Mouse (Mus musculus) large intestine, adult 2 months (tissue): ENCODE data around the gene Gm27027. TPM values are rescaled to one million over a fixed set of nuclear protein-coding genes. Genes with fewer than 3 reads are reported as not detected.

Experiments
- DNase-seq: peaks from one replicate; pipeline ENCODE4 v3.0.0-alpha.2; 2012; ENCODE audit warnings: low read depth, low spot score
- WGBS: fragments of 180-500 bp; shearing (Covaris S2); methylation state at CpG from one replicate; pipeline ENCODE4 v1.1.7; 2018; 5-methylcytosine and 5-hydroxymethylcytosine counted together
- polyA plus RNA-seq: library from polyadenylated mRNA; depleted of rRNA; stranded (reverse); fragments of >200 nt; gene quantifications from 2 replicates; pipeline ENCODE4 v1.2.3, GENCODE M21; 2012; rRNA removed

Gene Gm27027
- not detected in 2 replicates for polyA plus RNA-seq

DNA sequence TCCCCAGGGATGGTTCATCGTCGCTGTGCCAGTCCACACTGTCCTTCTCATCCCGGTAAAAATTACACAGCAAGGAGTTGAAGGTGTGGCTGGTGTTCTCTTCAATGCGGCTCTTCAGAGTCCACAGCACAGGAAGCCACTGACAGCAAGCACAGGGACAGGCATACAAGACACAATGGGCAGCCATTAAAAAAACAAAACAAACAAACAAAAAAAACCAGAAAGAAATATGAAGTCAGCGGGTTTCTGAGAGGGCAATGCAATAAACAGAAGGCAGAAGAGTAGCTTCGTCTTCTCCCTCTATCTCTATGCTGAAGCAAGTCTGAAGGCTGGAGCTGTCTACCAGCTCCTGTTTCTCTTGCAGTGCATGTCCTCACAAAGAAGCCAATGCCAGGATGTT, at the start of gene Gm27027:
Gene Gm27027, minus strand, starts transcription at position 101 of the 400 bp plus-strand sequence.
- WGBS: 91% methylated on average over 6 of the region's 6 CpGs
- no peak for DNase-seq

DNA sequence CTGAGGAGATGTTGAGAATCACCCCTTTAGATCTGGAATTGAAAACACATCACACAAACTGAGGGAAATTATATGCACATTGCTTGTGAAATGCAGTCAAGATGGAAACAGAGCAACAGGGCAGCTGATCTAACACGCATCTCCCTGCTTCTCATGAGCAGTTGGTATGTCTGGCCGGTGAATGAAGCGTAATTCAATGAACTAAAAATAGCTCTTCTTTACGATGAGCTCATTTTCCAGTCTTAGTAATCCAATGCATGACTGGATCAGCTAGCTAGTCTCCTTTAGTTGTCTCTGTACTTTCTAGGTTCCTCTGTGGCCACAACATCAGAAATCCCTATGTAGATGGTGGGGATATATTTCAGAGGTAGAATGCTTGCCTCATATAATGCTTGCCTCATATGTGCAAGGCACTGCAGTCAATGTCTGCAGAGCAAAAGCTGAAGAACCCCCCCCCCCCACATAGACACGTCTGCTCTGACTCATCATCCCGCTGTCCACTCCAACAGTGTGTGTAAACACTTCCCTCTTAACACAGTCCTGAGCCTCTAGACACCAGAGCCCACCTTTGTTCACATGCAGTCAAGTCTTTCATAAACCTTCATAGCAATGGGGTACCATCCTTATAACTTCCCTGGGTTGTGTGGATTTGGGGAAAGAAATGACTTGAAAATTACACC, 49.4 kb upstream of the Gm27027 start:
- no peak for DNase-seq
- 51% methylated on average over 6 of the region's 6 CpGs for WGBS

DNA sequence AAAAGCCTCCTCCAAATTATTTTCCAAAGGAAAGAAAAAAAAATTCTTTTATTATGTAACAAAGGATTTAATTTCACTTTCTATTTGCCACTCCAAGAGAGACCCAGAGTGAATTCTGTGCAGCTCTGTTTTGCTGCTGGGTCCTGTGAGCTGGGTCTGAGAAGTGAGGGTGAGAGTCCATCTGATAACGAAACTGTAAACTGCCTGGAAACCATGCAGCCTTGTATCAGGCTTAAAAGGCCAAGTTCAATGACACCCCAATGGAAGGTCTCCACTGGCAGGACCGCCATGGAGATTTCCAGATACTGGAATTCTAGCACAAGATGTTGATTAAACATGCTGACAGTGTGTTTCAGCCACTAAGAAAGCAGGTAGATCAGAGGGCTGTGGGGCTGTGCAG, 48.0 kb upstream of the Gm27027 start:
- WGBS: 86% methylated on average over 2 of the region's 2 CpGs
- DNase-seq: no peak

DNA sequence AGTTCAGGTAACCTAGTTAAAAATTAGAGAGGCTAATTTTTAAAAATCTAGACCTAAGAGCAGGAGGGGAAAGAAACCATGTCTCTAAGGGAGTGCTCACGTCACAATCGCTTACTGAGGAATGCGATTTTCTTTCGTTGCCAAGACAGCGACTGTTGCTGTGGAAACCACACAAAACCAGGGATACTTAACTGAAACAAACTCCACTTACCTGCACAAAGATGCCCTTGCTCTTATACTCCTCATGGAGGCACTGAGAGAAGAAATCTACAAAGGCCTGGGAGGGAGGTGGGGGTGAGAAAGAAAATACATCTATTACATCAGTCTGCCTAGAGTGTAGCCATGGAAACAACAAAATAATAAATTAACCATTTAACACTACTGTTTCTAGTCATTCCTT, 47.5 kb upstream of the Gm27027 start:
- no peak for DNase-seq
- WGBS: 75% methylated on average over 5 of the region's 5 CpGs

DNA sequence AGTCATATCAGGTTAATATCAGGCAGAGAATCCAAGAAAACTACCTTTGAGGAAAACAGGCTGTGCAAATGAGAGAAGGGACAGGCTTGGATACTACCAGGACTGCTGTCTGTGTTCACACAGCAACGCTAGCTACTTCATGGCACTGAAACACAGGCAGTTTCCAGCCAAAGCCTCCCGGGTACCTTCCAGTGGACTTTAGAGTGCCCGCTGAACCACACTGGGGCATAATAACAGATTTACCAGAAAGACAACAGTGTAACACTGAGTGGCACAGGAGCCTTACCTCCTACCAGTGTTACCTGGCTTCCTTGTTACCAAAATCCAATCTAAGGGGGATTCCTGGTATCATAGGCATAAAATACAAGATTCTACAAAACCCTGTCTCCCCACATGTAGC, 46.3 kb upstream of the Gm27027 start:
- WGBS: 97% methylated on average over 3 of the region's 3 CpGs
- no peak for DNase-seq

DNA sequence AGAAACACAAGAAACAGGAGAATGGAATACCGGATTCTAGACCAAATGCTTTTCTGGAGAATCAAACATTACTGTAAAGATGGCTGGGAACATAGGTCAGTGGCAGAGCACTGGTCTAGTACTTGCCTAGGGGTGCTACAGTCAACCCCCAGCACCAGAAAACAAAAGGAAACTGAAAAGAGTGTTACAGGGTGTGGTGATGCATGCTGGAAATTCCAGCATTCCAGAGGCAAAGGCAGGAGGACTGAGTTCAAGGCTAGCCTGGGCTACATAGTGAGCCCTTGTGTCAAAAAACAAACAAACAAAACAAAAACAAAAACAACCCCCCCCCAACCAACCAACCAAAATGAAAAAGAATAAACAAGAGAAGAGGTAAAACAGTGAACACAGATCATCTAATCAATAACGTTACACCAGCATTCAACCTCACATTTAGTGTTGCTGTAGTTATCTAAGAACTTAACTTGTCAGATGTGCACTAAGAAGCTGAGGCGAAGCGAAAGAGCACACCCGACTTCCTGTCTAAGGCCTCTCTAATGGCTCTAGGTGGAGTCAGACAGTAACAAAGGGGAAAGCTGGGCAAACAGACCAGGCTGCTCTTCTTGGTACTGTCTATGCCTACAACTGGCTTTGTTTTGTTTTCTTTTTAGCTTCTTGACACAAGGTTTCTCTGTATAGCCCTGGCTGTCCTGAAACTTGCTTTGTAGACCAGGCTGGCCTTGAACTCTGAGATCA, 44.4 kb upstream of the Gm27027 start:
- WGBS: 87% methylated on average over 5 of the region's 5 CpGs
- no peak for DNase-seq

DNA sequence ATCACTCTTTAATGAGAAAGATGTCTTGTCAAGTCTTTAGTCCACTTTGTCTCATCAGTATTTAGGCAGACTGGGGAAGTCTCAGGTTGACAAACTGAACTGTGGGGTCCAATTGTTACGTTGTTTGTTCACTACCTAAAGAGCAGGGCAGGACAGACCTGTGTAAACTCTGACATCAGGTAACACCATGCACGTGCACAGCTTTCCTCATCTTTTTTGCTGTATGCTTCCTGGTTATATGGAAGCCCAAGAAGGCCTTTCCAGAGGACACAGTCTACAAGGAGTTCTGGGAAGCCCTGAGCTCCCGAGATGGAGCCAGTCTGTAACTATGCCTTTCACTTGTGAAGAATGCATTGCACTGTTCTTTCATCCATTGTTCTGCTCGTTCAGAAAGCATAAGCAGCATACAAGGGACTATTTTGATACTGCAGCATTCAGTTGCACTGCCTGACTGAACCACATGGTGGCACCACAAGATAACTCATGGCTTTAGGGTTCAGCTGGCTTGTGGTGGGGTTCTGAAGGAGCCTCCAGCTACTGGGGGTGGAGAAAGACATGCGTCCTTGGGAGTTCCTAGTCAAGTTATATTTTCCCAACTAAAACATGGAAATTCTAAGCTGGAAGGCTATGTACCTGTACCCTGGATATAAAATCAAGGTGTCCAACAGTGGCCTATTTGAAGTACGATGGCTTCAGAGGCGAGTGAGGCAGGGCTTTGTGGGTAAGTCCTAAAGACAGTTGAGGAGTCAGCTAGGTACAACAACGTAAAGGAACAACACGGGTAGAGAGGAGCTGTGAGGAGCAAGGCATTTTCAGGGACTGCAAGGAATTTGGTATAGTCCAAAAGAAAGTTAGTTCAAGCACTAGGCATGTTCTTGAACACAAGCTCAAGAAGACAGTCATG, 39.5 kb upstream of the Gm27027 start:
- WGBS: 68% methylated on average over 9 of the region's 9 CpGs
- no peak for DNase-seq

DNA sequence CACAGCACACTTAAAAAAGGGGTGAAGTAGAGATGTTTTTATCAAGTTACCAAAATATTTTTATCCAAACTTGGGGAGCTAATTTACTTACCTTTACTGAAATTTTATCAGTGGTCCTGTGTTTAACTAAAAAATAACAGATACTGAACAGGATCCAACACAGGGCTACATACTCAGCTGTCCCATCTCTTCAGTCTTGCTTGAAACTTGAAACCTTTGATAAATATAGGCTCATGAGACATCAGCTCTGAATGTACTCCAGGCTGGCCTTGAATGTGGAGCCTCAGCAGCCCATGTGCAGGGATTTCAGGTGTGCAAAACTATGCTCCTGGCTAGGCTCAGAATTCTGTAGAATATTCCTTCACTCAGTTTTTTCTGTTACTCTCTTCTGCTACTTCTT, 34.4 kb upstream of the Gm27027 start:
- no peak for DNase-seq

DNA sequence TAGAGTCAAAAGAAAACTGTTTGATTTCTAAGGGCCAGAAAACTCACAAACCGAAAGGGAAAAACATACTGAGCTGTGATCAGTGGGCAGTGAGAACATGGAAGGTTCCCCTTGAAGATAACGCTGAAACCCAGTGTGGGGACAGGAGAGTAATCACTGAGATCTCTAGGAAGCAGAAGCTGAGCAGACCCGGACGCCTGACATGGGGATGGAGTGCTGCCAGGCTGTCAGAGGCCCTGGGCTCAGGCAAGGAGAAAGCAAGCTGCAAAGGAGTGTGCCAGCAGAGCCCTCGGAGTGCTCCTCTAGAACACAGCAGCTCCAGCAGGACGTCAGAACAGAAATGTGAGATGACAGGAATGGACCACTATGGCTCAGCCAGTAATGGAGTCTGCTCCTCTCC, 28.5 kb upstream of the Gm27027 start:
- 40% methylated on average over 6 of the region's 6 CpGs for WGBS

DNA sequence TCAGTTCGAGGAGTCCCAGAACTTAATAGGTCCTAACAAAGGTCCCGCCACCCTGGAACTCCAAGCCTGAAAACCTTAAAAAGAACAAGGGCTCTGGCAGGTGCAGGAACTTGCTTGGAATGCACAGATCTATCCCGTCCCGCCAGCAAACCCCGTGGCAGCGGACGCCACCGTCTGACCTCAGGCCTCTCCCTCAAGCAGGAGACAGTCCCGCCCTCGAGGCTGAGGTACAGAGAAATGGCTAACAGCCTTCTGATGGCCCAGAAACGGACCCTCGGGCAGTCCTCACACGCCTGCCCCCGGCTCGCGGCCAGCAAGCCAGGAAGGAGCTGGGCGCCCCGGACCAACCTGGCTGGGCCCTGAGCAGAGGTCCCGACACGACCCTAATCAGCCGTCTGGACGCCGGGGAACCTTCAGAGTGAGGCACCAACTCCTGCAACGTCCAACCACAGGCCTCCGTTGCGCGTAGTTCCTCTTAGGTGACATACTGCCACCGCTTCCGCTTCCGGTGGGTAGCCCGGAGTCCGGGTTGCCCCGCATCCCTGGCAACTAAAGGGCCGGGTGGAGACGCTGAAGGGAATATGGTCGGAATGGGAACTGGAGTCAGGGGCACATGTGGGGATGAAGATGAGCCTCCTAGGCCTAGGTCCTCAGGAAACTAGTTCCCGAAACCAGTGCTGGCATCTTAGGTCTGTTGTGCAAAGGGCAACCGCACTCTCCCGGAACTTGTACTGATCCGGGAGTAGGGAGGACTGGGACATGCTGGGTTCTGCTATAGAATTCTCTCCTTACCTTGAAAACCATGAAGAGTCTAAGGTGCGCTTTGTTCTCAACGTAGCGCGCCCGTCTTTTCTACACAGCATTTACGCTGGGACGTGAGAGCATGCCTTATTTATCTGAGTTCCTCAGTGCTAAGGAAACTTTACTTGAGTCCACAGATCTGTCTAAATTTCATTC, 14.5 kb upstream of the Gm27027 start, which contains the start of gene Alkbh3:
Gene Alkbh3, minus strand, starts transcription at position 473 of the 957 bp plus-strand sequence.
- WGBS: 6% methylated on average over 47 of the region's 47 CpGs
- peak; percentile 76 for DNase-seq

More for the DNA sequence above, 28.5 kb upstream of the Gm27027 start:
- DNase-seq: no peak

DNA sequence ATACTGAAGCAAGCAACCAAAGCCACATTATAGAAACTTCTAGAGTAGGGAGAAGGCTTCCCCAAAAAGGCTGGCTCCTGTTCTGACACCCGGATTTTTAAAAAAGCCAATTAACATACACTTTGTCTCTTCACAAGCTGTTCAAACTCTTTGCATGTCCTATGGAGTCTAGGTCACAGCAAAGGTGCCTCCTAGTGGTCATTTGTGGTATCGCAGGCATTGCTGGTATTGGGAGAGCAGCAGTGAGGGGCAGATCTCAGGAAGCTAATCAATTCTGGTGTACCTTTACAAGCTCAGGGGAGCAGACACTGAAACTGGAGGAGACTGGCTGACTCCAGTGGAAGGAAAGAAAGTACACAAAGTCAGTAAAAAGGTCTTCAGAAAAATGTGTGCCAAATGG, 6.2 kb upstream of the Gm27027 start:
- WGBS: 8% methylated on average over 2 of the region's 2 CpGs

DNA sequence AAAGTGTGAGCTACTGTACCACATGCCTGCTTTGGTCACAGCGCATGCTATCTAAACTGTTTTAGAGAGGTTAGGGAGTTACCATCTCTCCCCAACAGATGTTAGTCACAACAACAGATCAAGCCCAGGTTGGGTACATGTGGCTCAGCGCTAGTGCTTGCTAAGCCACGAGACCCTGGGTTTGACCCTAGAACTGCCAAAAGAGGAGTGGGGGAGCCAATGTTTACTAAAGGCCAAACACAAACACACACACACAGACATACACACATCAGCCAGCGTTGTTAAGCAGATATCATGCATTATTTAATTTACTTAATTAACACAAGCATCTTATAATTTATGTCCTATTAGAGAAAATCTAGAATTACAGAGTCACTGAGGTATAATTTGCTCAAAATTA, 5.8 kb upstream of the Gm27027 start:
- no peak for DNase-seq
- 80% methylated on average over 4 of the region's 4 CpGs for WGBS

More for the DNA sequence above, 6.2 kb upstream of the Gm27027 start:
- peak; percentile 42 for DNase-seq

DNA sequence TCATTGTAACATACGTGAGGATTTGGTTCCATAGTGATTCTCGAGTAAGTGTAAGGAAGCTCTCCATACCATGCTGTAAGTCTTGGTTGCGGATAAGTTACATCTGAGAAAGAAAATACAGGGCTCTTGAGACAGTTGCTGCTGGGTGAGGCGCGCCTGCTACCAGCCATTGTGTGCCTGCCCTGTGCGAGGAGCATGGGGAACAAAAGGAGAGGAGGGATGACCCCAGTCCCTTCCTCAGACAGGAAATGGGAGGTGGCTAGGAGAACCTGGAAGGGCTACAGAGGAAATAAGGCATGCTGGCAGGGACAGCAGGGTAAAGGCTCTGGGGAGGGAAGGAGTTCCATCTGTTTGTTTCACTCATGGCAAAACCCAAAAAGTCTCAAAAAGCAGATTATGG, 5.3 kb upstream of the Gm27027 start:
- DNase-seq: no peak
- 92% methylated on average over 6 of the region's 6 CpGs for WGBS

DNA sequence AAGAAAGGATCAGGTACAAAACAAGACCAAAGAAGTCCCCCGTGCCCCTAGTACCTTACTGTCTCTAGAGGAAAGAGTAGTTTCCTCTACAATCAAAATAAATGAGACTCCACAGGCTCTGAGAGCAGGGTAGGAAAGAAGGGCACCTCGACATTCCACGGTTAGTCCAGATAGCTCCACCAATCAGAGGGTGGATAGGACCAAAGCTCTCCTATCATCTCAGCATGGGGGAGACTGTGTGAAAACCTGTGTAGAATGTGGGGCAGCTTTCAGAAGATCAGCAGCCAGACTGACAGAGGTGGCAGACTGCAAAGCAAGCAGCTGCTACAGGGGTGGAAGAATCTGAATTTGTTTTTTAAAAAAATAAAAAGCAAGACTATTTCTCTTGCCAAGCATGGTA, 3.3 kb downstream of the Gm27027 start:
- 81% methylated on average over 3 of the region's 3 CpGs for WGBS
- no peak for DNase-seq

DNA sequence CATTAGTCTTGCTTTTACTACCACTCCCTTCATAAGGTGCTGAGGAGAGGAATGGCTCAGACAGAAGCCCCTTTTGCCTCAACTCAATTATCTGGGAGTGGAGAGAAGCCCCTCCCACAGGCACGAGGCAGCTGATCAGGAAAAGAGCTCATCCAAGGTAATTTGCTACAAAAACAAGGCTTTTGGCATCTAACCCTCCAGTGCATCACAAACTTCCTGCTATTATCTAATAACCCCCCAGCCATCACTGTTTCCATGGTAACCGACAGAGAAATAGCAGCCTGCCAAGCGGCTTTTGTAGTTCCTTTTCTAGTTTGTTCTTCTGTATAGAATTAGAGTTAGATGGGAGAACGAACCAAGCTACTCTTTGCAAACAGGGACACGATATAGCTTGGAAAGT, 3.9 kb downstream of the Gm27027 start:
- WGBS: 73% methylated on average over 5 of the region's 5 CpGs
- no peak for DNase-seq

DNA sequence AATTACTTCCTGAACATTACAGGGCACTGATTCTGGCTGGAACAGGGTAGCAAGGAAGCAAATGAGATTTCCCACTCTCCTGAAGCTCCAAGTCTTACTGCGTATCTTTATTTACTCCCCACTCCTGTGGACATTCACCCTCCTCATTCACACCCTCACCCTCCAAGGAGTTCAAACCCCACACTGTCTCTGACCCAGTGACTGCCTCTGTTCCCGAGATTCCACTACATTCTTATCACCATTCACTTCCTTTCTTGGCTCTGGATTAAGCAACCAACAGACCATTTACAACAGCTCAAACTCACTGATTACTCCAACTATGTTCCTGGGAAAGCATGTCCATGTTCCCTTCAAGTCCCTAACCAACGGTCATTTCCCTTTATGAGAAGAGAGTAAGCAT, 4.8 kb downstream of the Gm27027 start:
- no peak for DNase-seq
- 73% methylated on average over 3 of the region's 3 CpGs for WGBS

DNA sequence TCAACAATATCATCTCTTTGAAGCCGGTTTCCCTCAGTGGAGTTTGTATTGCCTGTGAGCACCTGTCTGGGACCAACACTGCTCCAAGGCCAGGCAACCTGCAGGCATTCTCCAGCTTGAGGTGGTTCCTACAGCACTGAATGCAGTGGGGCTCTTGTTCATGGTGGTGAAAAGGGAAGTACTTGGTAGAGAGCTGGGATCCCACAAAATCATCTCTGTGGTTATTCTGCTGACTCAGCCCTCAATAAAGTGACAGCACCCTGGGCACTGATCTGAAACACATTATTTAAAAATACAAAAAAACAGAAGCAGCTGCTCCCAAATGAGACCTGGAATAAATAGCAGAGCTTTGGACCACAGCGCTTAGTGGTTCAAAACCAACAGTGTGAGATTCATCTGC, 7.7 kb downstream of the Gm27027 start:
- 72% methylated on average over 2 of the region's 2 CpGs for WGBS
- DNase-seq: no peak

DNA sequence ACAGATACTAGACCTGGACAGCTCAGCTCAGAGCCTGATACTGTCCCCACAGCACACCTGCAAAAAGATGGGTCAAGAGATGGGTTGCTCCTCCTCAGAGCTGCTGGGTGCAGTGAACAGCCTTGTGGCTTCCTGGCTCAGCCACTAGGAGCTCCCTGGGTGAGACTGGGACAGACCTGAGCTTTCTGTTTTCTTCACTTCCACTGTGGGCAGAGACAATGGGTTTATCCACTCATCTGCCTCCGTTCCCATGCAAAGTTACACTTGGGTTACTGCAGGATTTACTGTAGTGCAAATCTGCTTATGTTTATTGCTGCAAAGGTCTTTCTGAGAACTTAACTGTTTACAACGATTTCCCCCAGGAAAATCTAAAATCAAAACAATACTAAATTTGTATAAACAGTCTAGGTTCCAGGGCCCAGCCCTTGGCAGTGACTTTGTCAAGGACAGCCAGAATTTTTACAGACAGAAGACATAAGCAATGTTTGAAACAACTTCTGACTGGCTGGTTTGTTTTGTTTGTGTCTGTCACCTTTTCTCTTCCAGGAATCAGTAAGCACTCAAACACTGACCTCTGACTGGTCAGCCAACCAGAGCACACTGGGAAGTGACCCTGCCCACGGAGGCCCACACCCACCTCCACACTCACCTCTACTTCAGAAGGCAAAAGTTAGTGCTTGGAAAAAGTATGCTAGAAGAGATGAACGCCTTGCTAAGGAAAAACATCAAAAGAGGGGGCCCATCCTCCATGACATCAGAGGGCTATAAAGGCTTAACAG, 13.5 kb downstream of the Gm27027 start:
- 59% methylated on average over 4 of the region's 4 CpGs for WGBS
- DNase-seq: no peak
